Mouse (Mus musculus) liver, postnatal 0 days (tissue): Measurements from ENCODE around the gene Cdk14.

ENCODE experiments used
- CTCF ChIP-seq: sonication (generic); IDR thresholded peaks from 2 replicates; pipeline ENCODE4 v1.5.1; 2016; ENCODE audit warnings: antibody characterized with exemption, low read depth
- EP300 ChIP-seq: IDR thresholded peaks from 2 replicates; pipeline ENCODE4 v1.6.1; 2016; ENCODE audit warnings: antibody characterized with exemption, low read depth, mild to moderate bottlenecking

GRCm38 (mm10) chr5:4866099-4866498 is 554.0 kb downstream of the Cdk14 start:
- no peak for TF ChIP-seq CTCF
- no peak for TF ChIP-seq EP300
